Mouse (Mus musculus) limb, embryonic 15.5 days (tissue): ENCODE results near the gene Fkbp6. TPM values are rescaled to one million over a fixed set of nuclear protein-coding genes. Genes with fewer than 3 reads are reported as not detected.
"Not testable (repeated sequence)": the region's sequence is repeated elsewhere in the genome, so short reads cannot be mapped to it uniquely, and the experiment has no call there.

Experiments used
- ATAC-seq: fragments of 200-750 bp; cut with Nextera tagmentation; 2 replicates; pipeline ENCODE4 v1.8.0; 2017; ENCODE audit warnings: low read depth, moderate TSS enrichment; ENCODE audit not compliant: insufficient number of reproducible peaks, low FRiP score, low TSS enrichment
- H3K27ac ChIP-seq: fragments of 300-500 bp; sonication (generic); 2 replicates; pipeline ENCODE4 v1.5.1; 2015; ENCODE audit warnings: moderate library complexity, mild to moderate bottlenecking, inconsistent platforms
- H3K27me3 ChIP-seq: fragments of 300-500 bp; sonication (generic); 2 replicates; pipeline ENCODE4 v1.6.1; 2015; ENCODE audit warnings: inconsistent platforms
- H3K36me3 ChIP-seq: fragments of 300-500 bp; sonication (generic); 2 replicates; pipeline ENCODE4 v1.6.1; 2015; ENCODE audit warnings: inconsistent platforms
- H3K4me1 ChIP-seq: fragments of 300-500 bp; sonication (generic); 2 replicates; pipeline ENCODE4 v1.6.1; 2015; ENCODE audit warnings: inconsistent platforms
- H3K4me2 ChIP-seq: fragments of 300-500 bp; sonication (generic); 2 replicates; pipeline ENCODE4 v1.6.1; 2015; ENCODE audit warnings: mild to moderate bottlenecking, inconsistent platforms
- H3K4me3 ChIP-seq: fragments of 300-500 bp; sonication (generic); 2 replicates; pipeline ENCODE4 v1.5.1; 2015; ENCODE audit warnings: mild to moderate bottlenecking, inconsistent platforms
- H3K9ac ChIP-seq: fragments of 300-500 bp; sonication (generic); 2 replicates; pipeline ENCODE4 v1.6.1; 2015; ENCODE audit warnings: inconsistent platforms
- H3K9me3 ChIP-seq: fragments of 300-500 bp; sonication (generic); 2 replicates; pipeline ENCODE4 v1.6.1; 2016; ENCODE audit warnings: inconsistent platforms
- WGBS: fragments of 180-500 bp; shearing (Covaris S2); methylation state at CpG from one replicate; pipeline ENCODE4 v1.1.7; 2015; 5-methylcytosine and 5-hydroxymethylcytosine counted together
- polyA plus RNA-seq: library from polyadenylated mRNA; unstranded; fragments of >200 nt; fragmentation: Nextera tagmentation; extraction: Ambion mirVana; gene quantifications from 2 replicates; pipeline ENCODE4 v1.2.1, GENCODE M21; 2015

The Fkbp6 gene
- polyA plus RNA-seq, 1 experiment from 2014 or later = not detected

- peak within 1 kb of the TSS; percentile 87 for H3K27ac ChIP-seq
- peak; percentile 59 for ATAC-seq
- H3K9me3 ChIP-seq = no peaks in the 10 kb centered on the region
- peaks cover 21% of the 10 kb centered on the region for H3K4me1 ChIP-seq
- peak within 1 kb of the TSS; percentile 82 for H3K9ac ChIP-seq
- H3K27me3 ChIP-seq = no peaks in the 10 kb centered on the region
- WGBS = under 1% methylated on average over 64 of the region's 64 CpGs
- peaks cover 37% of the 10 kb centered on the region for H3K36me3 ChIP-seq
- peak within 1 kb of the TSS; percentile 74 for H3K4me2 ChIP-seq
- peak within 1 kb of the TSS; percentile 73 for H3K4me3 ChIP-seq
Measured at GRCm38 (mm10) chr5:135369787-135370654, 20.2 kb upstream of the Fkbp6 start, which contains the start of gene Nsun5. Gene Nsun5, plus strand, starts transcription at chr5:135369953.

GRCm38 (mm10) chr5:135369196-135369595 is 19.4 kb upstream of the Fkbp6 start:
- H3K36me3 ChIP-seq = peaks cover 29% of the 10 kb centered on the region
- not testable (repeated sequence) for ATAC-seq, H3K27me3 ChIP-seq, H3K9me3 ChIP-seq
- H3K4me3 ChIP-seq = peak overlapping the region; percentile 73
- peaks cover 16% of the 10 kb centered on the region for H3K4me1 ChIP-seq
- H3K4me2 ChIP-seq = peak overlapping the region; percentile 74
- peak overlapping the region; percentile 82; the same call in 1 of the 2 replicates for H3K9ac ChIP-seq
- WGBS = 60% methylated on average over 9 of the region's 9 CpGs
- peak overlapping the region; percentile 87; the same call in 1 of the 2 replicates for H3K27ac ChIP-seq

DNA sequence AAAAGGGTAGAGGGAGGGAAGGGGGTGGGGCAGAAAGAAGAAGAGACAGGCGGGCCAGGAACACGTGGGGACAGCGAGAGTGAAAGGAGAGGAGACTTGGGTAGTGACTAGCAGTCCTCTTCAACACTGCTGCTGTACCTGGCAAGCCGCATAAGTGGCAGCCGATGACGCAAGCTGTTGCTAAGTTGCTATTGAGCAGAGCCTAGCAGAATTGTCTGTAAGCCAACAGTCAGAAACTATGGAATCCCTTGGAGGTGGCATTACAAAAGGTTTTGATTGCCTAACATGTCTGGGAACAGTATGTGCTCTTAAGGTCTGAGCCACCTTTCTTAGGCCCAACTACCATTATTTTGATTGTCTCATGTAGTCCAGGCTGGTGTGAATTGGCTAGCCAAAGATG is 18.5 kb upstream of the Fkbp6 start:
- Histone ChIP-seq H3K27ac (no peak overlapping the region), H3K27me3 (peaks cover 4% of the 10 kb centered on the region; the same call in 1 of the 2 replicates), H3K4me2 (no peak overlapping the region), H3K4me1 (peaks cover 16% of the 10 kb centered on the region), H3K4me3 (no peak overlapping the region), H3K9me3 (no peaks in the 10 kb centered on the region), H3K9ac (no peak overlapping the region), H3K36me3 (peaks cover 20% of the 10 kb centered on the region)
- WGBS = 81% methylated on average over 6 of the region's 6 CpGs
- ATAC-seq = no peak

DNA sequence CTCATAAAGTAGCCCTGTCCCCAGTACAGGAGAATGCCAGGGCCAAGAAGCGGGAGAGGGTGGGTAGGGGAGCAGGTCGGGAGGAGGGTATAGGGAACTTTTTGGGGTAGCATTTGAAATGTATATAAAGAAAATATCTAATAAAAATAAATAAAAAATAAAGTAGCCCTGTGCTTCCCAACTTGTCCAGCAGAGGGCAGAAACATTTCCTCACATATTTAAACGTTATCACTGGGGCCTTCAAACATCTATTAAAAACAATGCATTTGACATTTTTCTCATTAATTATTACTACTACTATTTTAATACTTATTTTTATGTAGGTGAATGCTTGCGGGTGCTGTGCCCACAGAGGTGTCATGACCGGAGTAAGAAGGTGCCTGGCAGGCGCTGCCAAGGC is 18.0 kb upstream of the Fkbp6 start:
- Histone ChIP-seq H3K9ac (no peak overlapping the region), H3K4me1 (peaks cover 16% of the 10 kb centered on the region), H3K4me2 (no peak overlapping the region), H3K36me3 (peaks cover 17% of the 10 kb centered on the region), H3K27ac (no peak overlapping the region), H3K4me3 (no peak overlapping the region), H3K27me3 (peaks cover 4% of the 10 kb centered on the region; the same call in 1 of the 2 replicates), H3K9me3 (no peaks in the 10 kb centered on the region)
- no peak for ATAC-seq
- WGBS = 51% methylated on average over 6 of the region's 6 CpGs

GRCm38 (mm10) chr5:135363540-135363939 is 13.7 kb upstream of the Fkbp6 start:
- no peaks in the 10 kb centered on the region for H3K4me1 ChIP-seq
- no peaks in the 10 kb centered on the region for H3K36me3 ChIP-seq
- 27% methylated on average over 12 of the region's 12 CpGs for WGBS
- H3K27me3 ChIP-seq = peaks cover 4% of the 10 kb centered on the region; the same call in 1 of the 2 replicates
- ATAC-seq = peak; percentile 32; the same call in 1 of the 2 replicates
- H3K9ac ChIP-seq = no peak overlapping the region
- H3K27ac ChIP-seq = no peak overlapping the region
- no peak overlapping the region for H3K4me2 ChIP-seq
- H3K4me3 ChIP-seq = no peak overlapping the region
- no peaks in the 10 kb centered on the region for H3K9me3 ChIP-seq

DNA sequence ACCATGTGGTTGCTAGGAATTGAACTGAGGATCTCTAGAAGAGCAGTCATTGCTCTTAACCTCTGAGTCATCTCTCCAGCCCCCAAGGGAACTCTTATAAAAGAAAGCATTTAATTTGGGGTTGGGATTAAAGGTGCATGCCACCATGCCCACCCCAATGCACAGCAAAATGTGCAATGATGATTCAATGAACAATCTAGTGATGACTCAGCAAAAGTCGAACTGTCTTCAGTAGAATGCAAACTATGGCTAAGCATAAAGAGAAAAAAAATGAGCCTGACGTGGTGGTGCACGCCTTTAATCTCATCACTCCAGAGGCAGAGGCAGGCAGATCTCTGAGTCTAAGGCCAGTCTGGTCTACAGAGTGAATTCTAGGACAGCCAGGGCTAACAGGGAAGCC is 12.7 kb upstream of the Fkbp6 start:
- no peaks in the 10 kb centered on the region for H3K4me1 ChIP-seq
- H3K4me2 ChIP-seq = no peak overlapping the region
- H3K36me3 ChIP-seq = no peaks in the 10 kb centered on the region
- no peak overlapping the region for H3K9ac ChIP-seq
- peaks cover 4% of the 10 kb centered on the region; the same call in 1 of the 2 replicates for H3K27me3 ChIP-seq
- H3K4me3 ChIP-seq = no peak overlapping the region
- peaks cover 2% of the 10 kb centered on the region; the same call in 1 of the 2 replicates for H3K9me3 ChIP-seq
- no peak overlapping the region for H3K27ac ChIP-seq
- no peak for ATAC-seq
- WGBS = 86% methylated on average over 3 of the region's 3 CpGs

DNA sequence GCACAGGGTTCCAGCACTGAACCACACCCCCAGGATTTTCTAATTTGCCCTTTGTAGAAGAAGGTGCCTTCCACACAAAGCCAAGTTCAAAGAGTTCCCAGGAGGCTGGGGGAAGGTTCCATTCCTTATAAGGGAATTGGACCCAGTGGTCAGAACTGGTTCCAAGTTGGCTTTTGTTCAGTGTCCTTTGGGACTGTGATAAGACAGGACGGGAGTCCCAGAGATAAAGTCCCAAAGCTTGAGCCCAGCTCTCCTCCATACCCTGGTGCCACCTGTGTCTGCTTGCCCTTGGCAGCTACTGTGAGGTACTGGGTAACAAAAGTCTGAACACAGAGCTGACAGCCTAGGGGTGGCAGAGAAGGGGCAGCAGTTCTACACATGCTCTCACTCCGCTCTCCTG is 9.9 kb upstream of the Fkbp6 start:
- H3K4me1 ChIP-seq = no peaks in the 10 kb centered on the region
- 91% methylated on average over 2 of the region's 2 CpGs for WGBS
- peaks cover 3% of the 10 kb centered on the region; the same call in 1 of the 2 replicates for H3K9me3 ChIP-seq

GRCm38 (mm10) chr5:135357556-135357955 is 7.7 kb upstream of the Fkbp6 start:
- Histone ChIP-seq H3K4me1 (no peaks in the 10 kb centered on the region), H3K4me2 (no peak overlapping the region), H3K27ac (no peak overlapping the region), H3K36me3 (no peaks in the 10 kb centered on the region), H3K9me3 (peaks cover 3% of the 10 kb centered on the region; the same call in 1 of the 2 replicates), H3K9ac (no peak overlapping the region), H3K27me3 (peaks cover 17% of the 10 kb centered on the region; the same call in 1 of the 2 replicates), H3K4me3 (no peak overlapping the region)
- ATAC-seq = 0 out of 2 replicates have a peak, but pooled peaks have one; percentile 76
- whole genome bisulfite sequencing = 78% methylated on average over 2 of the region's 2 CpGs

More for the DNA sequence above, 9.9 kb upstream of the Fkbp6 start:
- Histone ChIP-seq H3K27ac (no peak overlapping the region), H3K27me3 (peaks cover 4% of the 10 kb centered on the region; the same call in 1 of the 2 replicates), H3K4me3 (no peak overlapping the region), H3K4me2 (no peak overlapping the region), H3K36me3 (no peaks in the 10 kb centered on the region), H3K9ac (no peak overlapping the region)
- no peak for ATAC-seq

DNA sequence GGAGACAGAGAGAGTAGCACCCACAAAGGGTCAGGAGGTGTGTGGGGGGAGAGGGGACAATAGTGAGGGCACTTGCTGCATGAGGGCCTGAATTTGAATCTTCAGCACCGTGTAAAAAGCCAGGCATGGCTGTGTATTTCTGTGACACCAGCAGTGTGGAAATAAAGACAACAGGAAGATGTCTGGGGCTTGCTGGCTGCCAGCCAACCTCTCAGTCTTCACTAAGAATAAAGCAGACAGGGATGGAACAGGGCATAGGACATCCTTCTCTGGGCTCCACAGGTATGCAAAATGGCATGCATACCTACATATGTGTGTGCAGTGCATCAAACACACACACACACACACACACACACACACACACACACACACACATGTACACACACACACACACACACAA is 6.2 kb upstream of the Fkbp6 start:
- WGBS = 44% methylated on average over 1 of the region's 1 CpGs
- Histone ChIP-seq H3K36me3 (no peaks in the 10 kb centered on the region), H3K4me1 (no peaks in the 10 kb centered on the region), H3K27me3 (peaks cover 17% of the 10 kb centered on the region; the same call in 1 of the 2 replicates), H3K27ac (no peak overlapping the region), H3K4me2 (no peak overlapping the region), H3K9ac (no peak overlapping the region), H3K4me3 (no peak overlapping the region), H3K9me3 (peaks cover 3% of the 10 kb centered on the region; the same call in 1 of the 2 replicates)
- ATAC-seq = no peak

DNA sequence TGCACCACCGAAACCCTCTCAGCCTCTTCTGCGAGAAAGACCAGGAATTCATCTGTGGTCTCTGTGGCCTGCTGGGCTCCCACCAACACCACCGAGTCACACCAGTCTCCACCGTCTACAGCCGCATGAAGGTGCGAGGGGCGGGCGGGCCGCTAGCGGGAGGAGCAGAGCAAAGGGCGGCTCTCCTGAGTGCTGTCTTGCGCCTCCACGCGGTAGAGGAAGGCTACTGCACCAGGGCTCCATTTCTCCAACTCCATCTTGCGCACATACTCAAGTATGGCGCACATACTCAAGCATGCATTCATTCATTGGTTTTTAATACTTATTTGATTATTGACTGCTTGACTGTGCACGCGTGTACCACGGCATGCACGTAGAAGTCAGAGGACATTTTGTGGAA is 3.7 kb upstream of the Fkbp6 start:
- Histone ChIP-seq H3K9me3 (peaks cover 3% of the 10 kb centered on the region; the same call in 1 of the 2 replicates), H3K4me1 (no peaks in the 10 kb centered on the region), H3K4me2 (no peak overlapping the region; the same call in 1 of the 2 replicates), H3K4me3 (no peak overlapping the region), H3K9ac (no peak overlapping the region), H3K27ac (no peak overlapping the region), H3K36me3 (no peaks in the 10 kb centered on the region), H3K27me3 (peaks cover 17% of the 10 kb centered on the region; the same call in 1 of the 2 replicates)
- no peak for ATAC-seq
- WGBS = 21% methylated on average over 20 of the region's 20 CpGs

GRCm38 (mm10) chr5:135352995-135353394 is 3.2 kb upstream of the Fkbp6 start, which contains the start of gene Trim50:
Gene Trim50, plus strand, starts transcription at chr5:135353295.
- no peak within 1 kb of the TSS for H3K9ac ChIP-seq
- no peak within 1 kb of the TSS for H3K4me3 ChIP-seq
- 48% methylated on average over 9 of the region's 9 CpGs for WGBS
- H3K4me1 ChIP-seq = no peaks in the 10 kb centered on the region
- H3K27ac ChIP-seq = no peak within 1 kb of the TSS
- ATAC-seq = no peak
- H3K36me3 ChIP-seq = no peaks in the 10 kb centered on the region
- peaks cover 3% of the 10 kb centered on the region; the same call in 1 of the 2 replicates for H3K9me3 ChIP-seq
- peaks cover 17% of the 10 kb centered on the region; the same call in 1 of the 2 replicates for H3K27me3 ChIP-seq
- H3K4me2 ChIP-seq = no peak within 1 kb of the TSS; the same call in 1 of the 2 replicates

DNA sequence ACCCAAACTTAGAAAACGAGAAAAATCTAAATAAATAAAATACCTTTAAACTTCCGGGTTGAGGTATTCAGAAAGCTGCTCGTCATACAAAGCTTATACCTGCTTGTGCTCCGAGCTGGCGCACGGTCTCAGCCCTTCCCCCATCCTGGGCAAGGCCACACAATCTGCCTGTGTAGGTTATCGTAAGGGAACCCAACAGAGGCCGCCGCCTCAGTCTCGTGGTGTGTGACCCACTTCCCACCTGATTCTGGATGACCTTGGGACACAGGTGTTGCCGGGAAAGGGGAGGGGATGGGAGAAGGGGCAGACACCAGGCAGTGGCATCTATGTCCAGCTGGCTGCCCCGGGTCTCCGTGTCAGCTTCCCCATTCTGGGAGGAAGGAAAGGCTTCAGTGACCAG is 1.8 kb upstream of the Fkbp6 start:
- Histone ChIP-seq H3K4me3 (no peak overlapping the region), H3K4me2 (no peak overlapping the region), H3K27ac (no peak overlapping the region), H3K9me3 (no peaks in the 10 kb centered on the region), H3K27me3 (peaks cover 17% of the 10 kb centered on the region; the same call in 1 of the 2 replicates), H3K4me1 (peaks cover 6% of the 10 kb centered on the region), H3K36me3 (no peaks in the 10 kb centered on the region), H3K9ac (no peak overlapping the region)
- no peak for ATAC-seq
- WGBS = 82% methylated on average over 13 of the region's 13 CpGs
